Mouse (Mus musculus) stomach, postnatal 0 days (tissue): Measurements from ENCODE around the gene Rras2.

Experiments
- CTCF ChIP-seq: IDR thresholded peaks from 2 replicates; pipeline ENCODE4 v1.5.1; 2016; ENCODE audit warnings: antibody characterized with exemption, low read depth, mild to moderate bottlenecking, moderate library complexity
- EP300 ChIP-seq: optimal IDR thresholded peaks from 2 replicates; pipeline ENCODE3; 2016; ENCODE audit warnings: antibody characterized with exemption

- TF ChIP-seq CTCF = no peak
- TF ChIP-seq EP300 = no peak
These were observed 22.4 kb upstream of the Rras2 start for GRCm38 (mm10) chr7:114140026-114140425.
